Mouse (Mus musculus) testis, adult 2 months (tissue): ENCODE measurements at regions not wholly inside any gene's neighbourhood (a gene's known extent, or its start where the extent isn't known, plus 50 kb on each side); places are given as distances from the start of the nearest gene placed in this dataset.

Experiments
- H3K27ac ChIP-seq: fragments of 200-500 bp; 2 replicates; pipeline ENCODE4 v1.5.1; 2012; ENCODE audit warnings: low read depth, low read length; ENCODE audit not compliant: control insufficient read depth, insufficient read depth
- H3K27me3 ChIP-seq: fragments of 200-500 bp; 2 replicates; pipeline ENCODE4 v1.6.1; 2012; ENCODE audit warnings: mild to moderate bottlenecking, low read length, moderate library complexity; ENCODE audit not compliant: control insufficient read depth, insufficient read depth
- H3K36me3 ChIP-seq: fragments of 200-500 bp; 2 replicates; pipeline ENCODE4 v1.6.1; 2012; ENCODE audit warnings: mild to moderate bottlenecking, low read length; ENCODE audit not compliant: control insufficient read depth, insufficient read depth
- H3K4me1 ChIP-seq: fragments of 200-500 bp; 2 replicates; pipeline ENCODE4 v1.6.1; 2012; ENCODE audit warnings: low read length; ENCODE audit not compliant: control insufficient read depth, insufficient read depth
- H3K4me3 ChIP-seq: fragments of 200-500 bp; 2 replicates; pipeline ENCODE4 v1.5.1; 2012; ENCODE audit warnings: low read depth, mild to moderate bottlenecking, low read length, moderate library complexity, mixed read lengths; ENCODE audit not compliant: control insufficient read depth
- CTCF ChIP-seq: fragments of 200-500 bp; IDR thresholded peaks from 2 replicates; pipeline ENCODE4 v1.5.1; 2012; ENCODE audit warnings: low read depth, mild to moderate bottlenecking, inconsistent platforms, low read length, moderate library complexity; ENCODE audit not compliant: control insufficient read depth, insufficient read depth, insufficient replicate concordance
- POLR2A ChIP-seq: fragments of 200-500 bp; IDR thresholded peaks from 2 replicates; pipeline ENCODE4 v1.6.1; 2012; ENCODE audit warnings: low read depth, mild to moderate bottlenecking, inconsistent platforms, low read length, moderate library complexity; ENCODE audit not compliant: control insufficient read depth

GRCm38 (mm10) chr2:159062266-159062665, 267.7 kb downstream of the Dhx35 start:
- no peaks in the 10 kb centered on the region; the same call in 1 of the 2 replicates for H3K4me1 ChIP-seq
- no peaks in the 10 kb centered on the region for H3K27me3 ChIP-seq
- H3K27ac ChIP-seq: no peak overlapping the region
- H3K4me3 ChIP-seq: no peak overlapping the region
- H3K36me3 ChIP-seq: no peaks in the 10 kb centered on the region
- TF ChIP-seq CTCF (no peak), POLR2A (no peak)

- H3K4me3 ChIP-seq: no peak overlapping the region
- no peaks in the 10 kb centered on the region for H3K36me3 ChIP-seq
- TF ChIP-seq CTCF (no peak), POLR2A (no peak)
- H3K27me3 ChIP-seq: no peaks in the 10 kb centered on the region
- H3K4me1 ChIP-seq: no peaks in the 10 kb centered on the region; the same call in 1 of the 2 replicates
- H3K27ac ChIP-seq: no peak overlapping the region
Measured at GRCm38 (mm10) chr2:159062666-159063065, 268.1 kb downstream of the Dhx35 start.

DNA sequence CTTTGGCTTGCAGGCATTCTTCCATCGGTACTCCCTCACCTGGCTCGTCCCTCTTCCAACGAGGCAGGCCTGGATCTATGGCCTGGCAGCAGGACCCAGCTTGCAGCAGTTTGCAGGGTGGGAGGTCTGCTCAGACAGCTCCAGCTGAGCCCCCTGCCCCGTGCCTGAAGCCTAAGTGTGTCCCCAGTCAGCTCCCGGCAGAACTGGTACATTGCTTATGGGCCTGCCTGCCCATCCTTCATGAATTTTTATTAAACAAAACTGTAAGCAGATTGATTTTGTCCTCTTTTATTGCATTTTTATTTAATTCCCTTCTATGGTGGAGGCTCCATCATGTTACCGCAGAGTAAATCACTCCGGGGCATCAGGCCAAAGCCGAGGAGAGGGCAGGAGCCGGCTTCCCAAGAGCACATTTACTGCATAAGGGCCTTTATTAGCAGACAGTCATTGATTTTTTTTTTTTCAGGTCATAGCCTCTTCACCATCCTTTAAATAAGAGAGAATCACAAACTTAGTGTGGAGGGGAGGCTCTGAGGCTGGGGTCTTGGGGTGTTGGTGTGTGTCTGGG, 269.9 kb downstream of the Dhx35 start:
- TF ChIP-seq POLR2A (no peak), CTCF (no peak)
- H3K27me3 ChIP-seq: no peaks in the 10 kb centered on the region
- H3K4me1 ChIP-seq: no peaks in the 10 kb centered on the region; the same call in 1 of the 2 replicates
- no peaks in the 10 kb centered on the region for H3K36me3 ChIP-seq
- no peak overlapping the region for H3K27ac ChIP-seq
- H3K4me3 ChIP-seq: no peak overlapping the region

DNA sequence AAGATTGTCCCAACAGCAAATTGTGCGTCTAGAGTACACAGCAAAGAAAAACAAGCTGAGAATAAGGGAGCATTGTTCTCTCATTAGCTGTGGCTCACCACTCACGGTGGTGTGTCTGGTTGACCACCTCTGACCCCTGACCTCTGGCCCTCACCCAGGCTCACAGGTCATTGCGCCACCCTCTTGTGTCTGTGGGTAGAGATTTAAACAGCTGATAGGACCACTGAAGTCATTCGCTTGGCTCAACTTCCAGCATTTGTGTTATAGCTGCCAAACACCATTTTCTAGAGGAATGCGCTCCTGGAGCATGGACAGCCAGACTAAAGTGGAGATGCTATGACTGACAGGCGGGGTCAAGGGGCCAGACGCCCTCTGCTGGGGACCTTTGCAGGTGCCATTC, 272.9 kb downstream of the Dhx35 start:
- no peak for TF ChIP-seq CTCF
- no peak for TF ChIP-seq POLR2A
- no peak overlapping the region for H3K4me3 ChIP-seq
- no peaks in the 10 kb centered on the region; the same call in 1 of the 2 replicates for H3K4me1 ChIP-seq
- no peaks in the 10 kb centered on the region for H3K27me3 ChIP-seq
- no peak overlapping the region for H3K27ac ChIP-seq
- no peaks in the 10 kb centered on the region for H3K36me3 ChIP-seq

GRCm38 (mm10) chr2:159068303-159069020, 273.9 kb downstream of the Dhx35 start:
- H3K36me3 ChIP-seq: no peaks in the 10 kb centered on the region
- no peaks in the 10 kb centered on the region for H3K27me3 ChIP-seq
- TF ChIP-seq POLR2A (no peak), CTCF (no peak)
- no peak overlapping the region for H3K27ac ChIP-seq
- no peak overlapping the region for H3K4me3 ChIP-seq
- no peaks in the 10 kb centered on the region; the same call in 1 of the 2 replicates for H3K4me1 ChIP-seq

- no peak overlapping the region for H3K4me3 ChIP-seq
- no peak overlapping the region for H3K27ac ChIP-seq
- H3K4me1 ChIP-seq: no peaks in the 10 kb centered on the region; the same call in 1 of the 2 replicates
- no peaks in the 10 kb centered on the region for H3K27me3 ChIP-seq
- no peaks in the 10 kb centered on the region for H3K36me3 ChIP-seq
- TF ChIP-seq POLR2A: no peak
- TF ChIP-seq CTCF: no peak
Measured at GRCm38 (mm10) chr2:159069180-159069579, 274.6 kb downstream of the Dhx35 start.

- no peak for TF ChIP-seq CTCF
- no peaks in the 10 kb centered on the region; the same call in 1 of the 2 replicates for H3K4me1 ChIP-seq
- no peaks in the 10 kb centered on the region for H3K36me3 ChIP-seq
- no peak overlapping the region for H3K4me3 ChIP-seq
- H3K27ac ChIP-seq: no peak overlapping the region
- no peaks in the 10 kb centered on the region for H3K27me3 ChIP-seq
Measured at GRCm38 (mm10) chr2:159072997-159073690, 278.5 kb downstream of the Dhx35 start.
